Mouse (Mus musculus) C2C12 (cell line): Measurements from ENCODE around the gene Sugt1.

ENCODE experiments used
- CEBPB ChIP-seq: IDR thresholded peaks from one replicate; pipeline ENCODE4 v1.6.1; 2011; ENCODE audit warnings: low read depth, mild to moderate bottlenecking, control low read depth, moderate library complexity
- CTCF ChIP-seq: IDR thresholded peaks from one replicate; pipeline ENCODE4 v1.5.1; 2011; ENCODE audit not compliant: control insufficient read depth, insufficient read depth, insufficient read length
- MAX ChIP-seq: IDR thresholded peaks from one replicate; pipeline ENCODE4 v1.6.1; 2011; ENCODE audit warnings: mild to moderate bottlenecking, control low read depth
- MYOD1 ChIP-seq: IDR thresholded peaks from one replicate; pipeline ENCODE4 v1.6.1; 2011; ENCODE audit warnings: low read depth; ENCODE audit not compliant: control insufficient read depth, insufficient read length
- MYOG ChIP-seq: IDR thresholded peaks from one replicate; pipeline ENCODE4 v1.6.1; 2011; ENCODE audit not compliant: control insufficient read depth, insufficient read length; ENCODE audit errors: extremely low read depth
- USF1 ChIP-seq: IDR thresholded peaks from one replicate; pipeline ENCODE4 v1.6.1; 2011; ENCODE audit warnings: low read depth, mild to moderate bottlenecking, control low read depth, moderate library complexity

DNA sequence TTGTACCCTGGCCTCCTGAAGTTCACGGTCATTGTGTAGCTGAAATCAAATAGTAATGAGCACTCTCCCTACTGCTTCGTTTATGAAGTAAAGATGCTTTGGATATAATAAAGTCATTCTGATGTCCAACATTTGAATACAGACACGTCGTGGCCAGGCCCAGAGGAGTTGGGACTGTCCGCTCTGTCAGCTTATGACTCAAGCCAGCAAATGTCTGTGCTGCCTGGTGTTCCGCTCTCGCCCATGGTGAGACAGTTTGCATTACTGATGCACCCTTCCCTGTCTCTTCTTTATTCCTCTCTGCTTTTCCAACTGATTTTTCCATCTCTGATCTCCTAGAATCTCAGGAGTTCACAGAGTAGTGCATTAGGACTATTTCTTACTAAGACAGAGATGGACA is 32.3 kb downstream of the Sugt1 start:
- TF ChIP-seq CTCF (no peak), USF1 (no peak), MYOD1 (no peak), MYOG (no peak), MAX (no peak), CEBPB (no peak)
